Mouse (Mus musculus) v-Abl transformed pro-B cells (cell line): ENCODE data around the gene Kctd7.

Source experiments
- in situ Hi-C, 2 experiments: fragments of 400-800 bp; cut with MboI; formaldehyde crosslinking; loops; one replicate each; pipeline ENCODE4 v1.15.1; 2025; ENCODE audit not compliant: unreplicated experiment in 2 of 2

The Kctd7 gene

GRCm38 (mm10) chr5:130184193-130184856 is 39.7 kb downstream of the Kctd7 start:
- in situ Hi-C loops = no loop called here

GRCm38 (mm10) chr5:130185312-130185711 is 40.7 kb downstream of the Kctd7 start:
- in situ Hi-C loops = no loop called here

DNA sequence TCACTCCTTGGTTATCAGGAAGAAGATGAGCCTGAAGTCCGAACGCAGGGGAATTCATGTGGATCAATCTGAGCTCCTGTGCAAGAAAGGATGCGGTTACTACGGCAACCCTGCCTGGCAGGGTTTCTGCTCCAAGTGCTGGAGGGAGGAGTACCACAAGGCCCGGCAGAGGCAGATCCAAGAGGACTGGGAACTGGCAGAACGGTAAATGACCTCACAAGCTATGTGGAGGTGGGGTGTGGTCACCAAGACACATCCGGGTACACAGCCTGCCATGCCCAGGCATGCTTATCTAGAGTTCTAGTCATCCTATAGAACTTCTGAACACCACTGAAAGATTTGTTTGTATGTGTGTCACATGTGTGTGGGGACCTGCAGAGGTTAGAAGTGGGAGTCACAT is 42.7 kb downstream of the Kctd7 start:
- in situ Hi-C loops = no loop called here

GRCm38 (mm10) chr5:130190909-130191308 is 46.2 kb downstream of the Kctd7 start:
- in situ Hi-C loops = no loop called here

GRCm38 (mm10) chr5:130191865-130192264 is 47.2 kb downstream of the Kctd7 start:
- in situ Hi-C loops = no loop called here

DNA sequence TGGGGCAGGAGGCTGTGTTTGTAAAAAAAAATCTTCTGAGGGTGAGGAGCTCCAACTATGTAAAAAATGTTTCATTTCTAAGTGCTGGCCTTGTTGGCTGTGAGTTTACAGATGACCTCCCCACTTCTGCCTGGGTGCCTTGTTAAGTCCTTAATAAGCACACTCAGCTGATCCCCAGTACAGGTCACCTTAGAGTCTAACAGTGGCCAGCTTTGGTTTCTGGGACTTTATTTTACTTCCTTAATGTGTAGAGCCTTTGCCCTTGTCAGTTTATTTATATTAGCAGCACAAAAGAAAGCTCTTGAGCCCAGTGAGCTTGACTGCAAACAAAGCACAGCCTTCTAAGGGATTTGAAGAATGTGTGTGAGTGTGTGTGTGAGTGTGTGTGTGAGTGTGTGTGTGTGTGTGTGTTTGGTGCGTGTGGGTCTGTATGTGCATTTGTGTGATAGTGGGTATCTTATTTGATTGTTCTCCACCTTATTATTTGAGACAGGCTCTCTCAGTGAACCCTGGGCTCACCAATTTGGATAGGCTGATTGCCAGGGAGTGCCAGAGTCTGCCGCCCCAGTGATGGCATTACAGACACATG is 47.8 kb downstream of the Kctd7 start:
- in situ Hi-C loops = no loop called here

GRCm38 (mm10) chr5:130193760-130194159 is 49.1 kb downstream of the Kctd7 start:
- in situ Hi-C loops = no loop called here

DNA sequence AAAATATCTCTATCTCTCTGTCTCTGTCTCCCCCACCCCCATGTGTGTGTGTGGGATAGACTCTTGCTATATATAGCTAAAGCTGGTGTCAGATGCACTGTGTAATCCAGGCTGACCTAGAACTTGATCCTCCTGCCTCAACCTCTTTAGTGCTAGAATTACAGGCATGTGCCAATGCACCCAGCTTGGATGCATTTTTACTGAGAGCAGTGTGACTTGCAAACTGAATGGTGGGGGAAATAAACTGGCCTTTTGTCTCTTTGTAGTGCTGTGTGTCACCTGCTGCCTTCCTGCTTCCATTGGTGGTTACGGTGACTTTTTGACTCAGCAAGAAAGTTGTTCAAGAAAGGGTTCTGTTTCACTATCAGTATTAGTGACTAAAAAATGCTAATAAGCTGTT is 51.6 kb downstream of the Kctd7 start:
- in situ Hi-C loops = no loop called here

GRCm38 (mm10) chr5:130197454-130197853 is 52.8 kb downstream of the Kctd7 start:
- in situ Hi-C loops = no loop called here

DNA sequence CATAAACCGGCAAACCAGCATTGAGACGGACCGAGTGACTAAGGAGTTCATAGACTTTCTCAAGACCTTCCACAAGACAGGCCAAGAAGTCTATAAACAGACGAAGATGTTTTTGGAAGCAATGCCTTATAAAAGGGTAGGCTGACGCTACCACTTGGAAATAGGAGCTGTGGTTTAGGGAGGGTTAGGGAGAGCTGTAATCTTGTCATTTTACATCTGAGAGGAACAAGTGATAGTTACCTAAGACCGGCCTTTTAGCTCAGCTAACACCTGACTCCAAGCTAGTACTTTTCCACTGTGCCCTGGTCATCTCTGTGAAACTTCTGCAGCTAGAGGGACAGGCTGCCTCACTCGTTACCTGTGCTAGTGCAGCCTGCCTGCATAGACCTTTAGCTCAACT is 53.3 kb downstream of the Kctd7 start:
- in situ Hi-C loops = no loop called here

DNA sequence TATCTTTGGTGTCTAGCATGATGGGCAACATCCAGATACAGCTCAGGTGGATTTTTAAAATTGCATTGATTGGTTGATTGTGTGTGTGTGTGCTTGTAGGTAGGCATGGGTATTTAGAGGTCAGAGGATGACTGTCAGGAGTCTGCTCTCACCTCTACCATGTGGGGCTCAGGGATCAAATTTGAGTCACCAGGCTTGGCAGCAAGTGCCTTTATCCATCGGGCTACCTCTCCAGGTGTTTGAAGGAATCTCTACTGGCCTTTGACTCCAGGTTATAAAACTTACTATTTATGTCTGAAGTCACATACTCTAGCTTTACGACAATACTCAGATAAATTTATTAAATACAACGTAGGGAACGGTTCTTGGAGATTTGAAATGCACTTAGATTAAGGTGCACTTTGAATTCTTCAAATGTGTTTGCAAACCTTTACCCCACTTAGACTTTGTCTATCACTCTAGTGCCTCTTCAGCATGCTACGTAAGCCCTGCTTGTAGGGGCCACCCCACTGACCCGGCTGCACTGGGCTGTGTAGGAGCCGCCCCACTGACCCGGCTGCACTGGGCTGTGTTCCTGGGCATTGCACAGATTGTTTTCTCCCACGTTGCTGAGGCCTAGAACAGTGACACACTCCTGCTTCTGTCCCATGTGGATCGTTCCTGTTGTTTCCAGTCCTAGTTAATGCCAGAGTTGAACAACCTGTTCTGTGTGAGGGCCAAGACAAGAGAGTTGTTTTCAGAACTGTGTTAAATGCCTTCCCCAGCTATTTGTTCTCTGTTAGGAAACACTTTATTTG is 55.8 kb downstream of the Kctd7 start:
- in situ Hi-C loops = no loop called here

GRCm38 (mm10) chr5:130203948-130204347 is 59.3 kb downstream of the Kctd7 start:
- in situ Hi-C loops = no loop called here

- in situ Hi-C loops = no loop called here
Observed at GRCm38 (mm10) chr5:130204560-130204959, 59.9 kb downstream of the Kctd7 start.
